Mouse (Mus musculus): Measurements from ENCODE around the gene Ifna5.
A peak's percentile ranks its signal among the peaks of the same experiment; 100 is the strongest.

The Ifna5 gene

DNA sequence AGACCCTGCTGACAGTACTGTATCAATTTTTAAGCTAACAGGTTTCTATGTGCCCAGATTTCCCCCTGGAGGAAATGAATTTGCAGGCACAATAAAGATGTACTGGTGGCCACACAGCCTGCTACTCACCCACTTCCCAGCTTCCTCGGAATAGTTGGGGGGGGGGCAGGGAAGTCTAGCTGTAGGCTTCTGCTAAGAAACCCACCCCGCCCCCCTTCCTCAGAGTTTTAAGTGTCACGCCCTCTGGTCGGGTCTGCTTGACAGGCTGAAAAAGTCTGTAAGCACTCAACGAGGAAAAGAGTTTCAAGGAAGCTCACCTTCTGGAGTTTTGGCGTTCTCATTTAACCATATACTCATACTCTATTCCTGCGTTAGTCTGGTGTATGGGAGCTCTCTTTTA is 28.0 kb downstream of the Ifna5 start:
- DNase-seq (ENCODE audit: low read depth, low spot score), result peak; percentile 92

DNA sequence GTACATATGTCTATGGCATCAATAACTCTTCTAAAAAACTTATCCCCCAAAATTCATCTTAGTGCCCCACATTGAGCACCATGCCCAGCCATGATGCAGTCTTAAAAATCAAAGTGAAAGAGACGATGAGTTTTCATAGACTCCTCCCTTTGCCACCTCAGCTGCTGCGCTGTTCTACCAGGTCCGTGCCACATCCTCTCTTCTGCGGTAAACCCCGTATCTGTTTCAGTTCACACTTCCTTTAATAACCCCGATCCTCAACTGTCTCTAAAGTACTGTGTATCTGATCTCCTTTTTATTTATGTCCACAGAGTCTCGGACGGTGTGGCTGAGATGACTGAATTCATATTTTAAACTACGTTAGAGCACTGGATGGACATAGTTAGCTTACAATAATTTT is 29.3 kb downstream of the Ifna5 start:
- DNase-seq (ENCODE audit: low read depth, low spot score), result no peak

DNA sequence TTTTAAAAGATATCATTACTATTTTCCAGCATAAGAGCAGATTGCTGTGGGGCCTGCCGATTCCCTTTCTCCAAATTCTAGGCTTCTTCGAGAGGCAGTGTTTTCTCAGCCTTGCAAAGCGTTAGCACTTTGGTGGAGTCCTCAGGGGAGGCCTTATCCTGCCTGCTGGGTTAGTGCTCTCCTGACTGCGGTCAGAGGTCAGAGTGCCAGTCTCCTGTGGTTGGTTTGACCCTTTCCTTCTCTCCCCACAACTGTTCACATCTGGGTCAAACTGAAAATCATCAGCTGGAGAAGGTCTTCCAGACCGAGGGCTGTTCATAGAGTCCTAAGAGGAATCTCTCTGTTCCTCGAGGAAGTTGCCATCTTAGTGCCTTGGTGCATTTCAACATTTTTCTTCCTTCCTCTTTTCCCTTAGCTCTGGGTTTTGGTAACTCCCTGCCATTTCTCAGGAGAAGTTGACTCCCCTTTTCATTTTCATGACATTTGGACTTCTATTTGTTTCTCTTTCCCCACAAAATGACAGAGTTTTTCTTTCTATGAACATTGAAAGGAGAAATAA is 29.8 kb downstream of the Ifna5 start:
- no peak for DNase-seq (ENCODE audit: low read depth, low spot score)

- DNase-seq (ENCODE audit: low read depth, low spot score), result peak; percentile 76
Observed at GRCm38 (mm10) chr4:88867366-88867925, 32.1 kb downstream of the Ifna5 start.

- DNase-seq (ENCODE audit: low read depth, low spot score), result peak; percentile 30
Observed at GRCm38 (mm10) chr4:88867926-88868911, 32.9 kb downstream of the Ifna5 start.

DNA sequence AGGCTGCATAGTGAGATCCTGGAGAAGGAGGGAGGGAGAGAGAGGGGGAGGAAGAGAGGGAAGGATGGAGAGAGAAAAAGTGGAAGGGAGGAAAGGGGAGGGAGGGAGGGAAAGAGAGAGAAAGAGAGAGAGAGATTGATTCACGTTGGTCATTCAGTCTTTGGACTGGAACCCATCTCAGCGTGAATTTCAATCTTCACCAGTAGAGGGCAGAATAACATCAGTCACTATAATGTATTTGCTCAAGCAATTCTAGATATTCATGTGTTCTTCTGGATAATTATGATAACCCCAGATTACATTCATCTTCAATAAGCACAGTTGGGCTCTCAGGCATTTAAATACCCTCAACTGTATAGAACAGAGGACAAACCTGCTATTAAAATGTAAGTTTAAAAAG is 37.4 kb downstream of the Ifna5 start:
- peak; percentile 32 for DNase-seq (ENCODE audit: low read depth, low spot score)

GRCm38 (mm10) chr4:88875435-88876095 is 40.2 kb downstream of the Ifna5 start:
- DNase-seq (ENCODE audit: low read depth, low spot score), result no peak

DNA sequence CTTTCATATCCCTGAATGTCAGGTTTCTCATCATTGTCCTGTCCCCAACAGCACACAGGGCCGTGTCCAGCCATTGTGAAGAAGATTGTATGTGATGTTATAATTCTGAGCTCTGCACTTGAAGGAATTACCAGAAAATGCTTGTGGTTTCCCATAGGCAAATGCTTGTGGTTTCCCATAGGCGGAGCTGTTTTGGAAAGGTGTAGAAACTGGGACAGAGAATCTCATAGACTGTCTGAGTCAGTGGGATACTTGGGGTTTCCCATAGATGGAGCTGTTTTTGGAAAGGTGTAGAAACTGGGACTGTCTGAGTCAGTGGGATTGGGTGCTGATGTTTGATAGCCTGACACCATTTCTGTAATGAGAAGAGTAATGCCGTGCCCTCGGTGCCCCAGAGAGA is 41.2 kb downstream of the Ifna5 start:
- peak; percentile 34 for DNase-seq (ENCODE audit: low read depth, low spot score)

DNA sequence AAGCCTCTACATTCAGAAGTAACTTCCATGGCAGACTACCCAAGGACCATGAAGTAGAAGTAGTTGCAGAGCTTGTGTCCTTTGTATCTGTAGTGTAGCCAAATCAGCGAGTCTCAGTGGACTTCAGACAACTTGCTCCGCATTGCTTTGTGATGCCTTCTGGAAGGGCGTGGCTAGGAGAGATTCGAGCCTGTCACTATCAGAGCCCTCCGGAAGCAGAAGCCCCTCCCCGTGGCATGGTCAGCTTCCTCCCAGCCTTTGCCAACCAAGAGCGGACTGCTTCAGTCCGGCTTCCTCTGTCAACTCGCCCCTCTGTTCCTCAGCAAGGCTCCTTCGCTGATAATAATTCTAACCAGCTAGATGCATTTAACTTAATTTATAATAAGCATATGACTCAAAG is 42.9 kb downstream of the Ifna5 start:
- DNase-seq (ENCODE audit: low read depth, low spot score), result peak; percentile 9

GRCm38 (mm10) chr4:88878772-88879171 is 43.4 kb downstream of the Ifna5 start:
- no peak for DNase-seq (ENCODE audit: low read depth, low spot score)

DNA sequence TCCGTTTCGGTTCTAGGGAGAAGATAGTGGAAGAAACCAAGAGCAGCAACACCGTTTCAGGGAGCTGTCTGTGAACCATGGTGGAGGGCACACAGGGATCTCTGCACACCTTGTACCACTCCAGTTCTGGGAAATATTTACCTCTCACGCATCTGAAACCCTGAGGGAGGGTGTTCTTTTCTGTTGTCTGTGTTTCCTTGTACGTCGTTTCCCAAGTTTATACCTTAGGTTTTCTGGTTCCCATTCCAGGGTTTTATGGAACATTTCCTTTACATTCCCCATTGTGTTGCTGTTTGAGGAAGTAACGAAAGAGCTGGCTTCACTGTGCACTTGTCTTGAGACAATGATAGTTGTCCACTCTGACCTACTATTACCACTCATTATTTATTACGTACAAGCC is 44.8 kb downstream of the Ifna5 start, which contains the start of gene Ifne:
Gene Ifne (minus strand): TSS at position 101 of the 400 bp plus-strand sequence.
- no peak for DNase-seq (ENCODE audit: low read depth, low spot score)
